ENCODE assay signal across 9 mouse cellular contexts in genomic region chr9:121458466-121458865, GRCm38 (mm10). TPM values are rescaled to one million over a fixed set of nuclear protein-coding genes. Genes with fewer than 3 reads are reported as not detected.
A peak's percentile ranks its signal among the peaks of the same experiment; 100 is the strongest.
DNase-seq lines count a peak whose midpoint lies in the region; ATAC-seq and TF ChIP-seq lines count a peak whose summit lies in the region.
"Had no signal": no experiment of that assay in that cellular context is flagged by ENCODE, and none has a peak within 500 bp of the region (broad histone marks: within the 10 kb centered on the region; RNA-seq: fewer than 3 reads in every experiment).

No protein-coding gene starts in this region.

- peaks cover 12% of the 10 kb centered on the region for H3K36me3 ChIP-seq in forebrain, embryonic 11.5 days (ENCODE audit: control insufficient read depth, insufficient read depth, low read length)
- peaks cover 22% of the 10 kb centered on the region for H3K36me3 ChIP-seq in forebrain, embryonic 16.5 days (ENCODE audit: control insufficient read depth, insufficient read depth)
- H3K36me3 ChIP-seq in midbrain, embryonic 11.5 days (ENCODE audit: control insufficient read depth, insufficient read depth, low read length), result peaks cover 23% of the 10 kb centered on the region
- H3K36me3 ChIP-seq in midbrain, embryonic 16.5 days (ENCODE audit: control insufficient read depth, insufficient read depth, low read length), result peaks cover 18% of the 10 kb centered on the region
- H3K36me3 ChIP-seq in lung, embryonic 14.5 days (ENCODE audit: insufficient read depth), result peaks cover 66% of the 10 kb centered on the region
- H3K36me3 ChIP-seq in stomach, postnatal 0 days (ENCODE audit: control insufficient read depth, insufficient read depth, low read length), result peaks cover 26% of the 10 kb centered on the region

- no peaks in the 10 kb centered on the region for H3K4me1 ChIP-seq in forebrain, embryonic 11.5 days (replicated peaks; ENCODE audit: control insufficient read depth, insufficient read depth, low read length)
- H3K4me1 ChIP-seq in forebrain, embryonic 16.5 days (replicated peaks; ENCODE audit: control insufficient read depth, insufficient read depth, low read length), result no peaks in the 10 kb centered on the region
- no peaks in the 10 kb centered on the region for H3K4me1 ChIP-seq in midbrain, embryonic 11.5 days (ENCODE audit: control insufficient read depth, insufficient read depth, low read length)
- no peaks in the 10 kb centered on the region for H3K4me1 ChIP-seq in midbrain, embryonic 16.5 days (ENCODE audit: control insufficient read depth, insufficient read depth, low read length)
- no peaks in the 10 kb centered on the region for H3K4me1 ChIP-seq in lung, embryonic 14.5 days (ENCODE audit: insufficient read depth)
- no peaks in the 10 kb centered on the region for H3K4me1 ChIP-seq in stomach, postnatal 0 days (replicated peaks; ENCODE audit: control insufficient read depth, insufficient read depth)

- DNase-seq in forebrain, embryonic 11.5 days (ENCODE audit: low spot score), result peak; percentile 79
- peak; percentile 92 for DNase-seq in midbrain, embryonic 11.5 days (ENCODE audit: low spot score, missing footprints)
- peak; percentile 57 to 71 for DNase-seq in adrenal gland, postnatal 36 days
- DNase-seq in lung, embryonic 14.5 days, result peak; percentile 71
- peak; percentile 73 for DNase-seq in stomach, postnatal 0 days (ENCODE audit: low spot score)

- H3K9ac ChIP-seq in forebrain, embryonic 11.5 days (ENCODE audit: low read length), result no peak overlapping the region
- no peak overlapping the region for H3K9ac ChIP-seq in forebrain, embryonic 16.5 days (replicated peaks; ENCODE audit: low read depth, low read length)
- no peak overlapping the region for H3K9ac ChIP-seq in midbrain, embryonic 11.5 days (ENCODE audit: low read length)
- no peak overlapping the region for H3K9ac ChIP-seq in midbrain, embryonic 16.5 days (ENCODE audit: low read depth, low read length)
- H3K9ac ChIP-seq in lung, embryonic 14.5 days, result no peak overlapping the region
- H3K9ac ChIP-seq in stomach, postnatal 0 days (ENCODE audit: low read length), result no peak overlapping the region

- no peaks in the 10 kb centered on the region for H3K27me3 ChIP-seq in forebrain, embryonic 11.5 days (ENCODE audit: control insufficient read depth, insufficient read depth, low read length)
- no peaks in the 10 kb centered on the region for H3K27me3 ChIP-seq in forebrain, embryonic 16.5 days (replicated peaks; ENCODE audit: control insufficient read depth, insufficient read depth, low read length)
- H3K27me3 ChIP-seq in midbrain, embryonic 11.5 days (ENCODE audit: control insufficient read depth, insufficient read depth, low read length), result no peaks in the 10 kb centered on the region
- H3K27me3 ChIP-seq in midbrain, embryonic 16.5 days (ENCODE audit: control insufficient read depth, insufficient read depth, low read depth, low read length), result no peaks in the 10 kb centered on the region
- H3K27me3 ChIP-seq in lung, embryonic 14.5 days (ENCODE audit: insufficient read depth, low read length), result no peaks in the 10 kb centered on the region
- H3K27me3 ChIP-seq in stomach, postnatal 0 days (ENCODE audit: control insufficient read depth, insufficient read depth, low read length), result no peaks in the 10 kb centered on the region

- no peak overlapping the region for H3K4me3 ChIP-seq in forebrain, embryonic 11.5 days (ENCODE audit: low read depth, low read length)
- H3K4me3 ChIP-seq in forebrain, embryonic 16.5 days (replicated peaks; ENCODE audit: low read length), result no peak overlapping the region
- no peak overlapping the region for H3K4me3 ChIP-seq in midbrain, embryonic 11.5 days (ENCODE audit: low read depth, low read length)
- H3K4me3 ChIP-seq in midbrain, embryonic 16.5 days (ENCODE audit: low read depth, low read length), result no peak overlapping the region
- no peak overlapping the region for H3K4me3 ChIP-seq in lung, embryonic 14.5 days (ENCODE audit: low read depth, low read length)
- H3K4me3 ChIP-seq in stomach, postnatal 0 days (ENCODE audit: low read depth, low read length), result no peak overlapping the region

- H3K27ac ChIP-seq in forebrain, embryonic 11.5 days (ENCODE audit: low read depth, low read length), result no peak overlapping the region
- no peak overlapping the region for H3K27ac ChIP-seq in forebrain, embryonic 16.5 days (ENCODE audit: low read length)
- no peak overlapping the region for H3K27ac ChIP-seq in midbrain, embryonic 11.5 days (ENCODE audit: low read depth, low read length)
- H3K27ac ChIP-seq in midbrain, embryonic 16.5 days (ENCODE audit: low read length), result no peak overlapping the region
- H3K27ac ChIP-seq in lung, embryonic 14.5 days (ENCODE audit: low read depth), result no peak overlapping the region
- no peak overlapping the region for H3K27ac ChIP-seq in stomach, postnatal 0 days (replicated peaks)

- TF ChIP-seq CTCF in lung, embryonic 14.5 days (IDR thresholded peaks at IDR 0.05; ENCODE audit: low read depth), result peak; percentile 81
- TF ChIP-seq CTCF in stomach, postnatal 0 days (IDR thresholded peaks at IDR 0.05; ENCODE audit: low read depth), result peak; percentile 88

- ATAC-seq in forebrain, embryonic 11.5 days (replicated peaks; ENCODE audit: low FRiP score), result no peak
- no peak for ATAC-seq in forebrain, embryonic 16.5 days
- ATAC-seq in midbrain, embryonic 11.5 days (ENCODE audit: low FRiP score), result no peak
- ATAC-seq in midbrain, embryonic 16.5 days, result no peak
- peak; percentile 70 for ATAC-seq in erythroblast, adult 5-6 weeks (replicated peaks; ENCODE audit: low FRiP score, poor library complexity, severe bottlenecking)
- ATAC-seq in lung, embryonic 14.5 days (ENCODE audit: insufficient read depth), result no peak
- ATAC-seq in stomach, postnatal 0 days (ENCODE audit: low FRiP score, low TSS enrichment), result 0 out of 2 replicates have a peak, but pooled peaks have one; percentile 16

- TF ChIP-seq EP300 in stomach, postnatal 0 days (optimal IDR thresholded peaks at IDR 0.05), result no peak

- H3K4me2 ChIP-seq in forebrain, embryonic 11.5 days (ENCODE audit: low read depth, low read length, severe bottlenecking), result no peak overlapping the region
- no peak overlapping the region for H3K4me2 ChIP-seq in forebrain, embryonic 16.5 days (ENCODE audit: low read length)
- no peak overlapping the region for H3K4me2 ChIP-seq in midbrain, embryonic 11.5 days
- no peak overlapping the region for H3K4me2 ChIP-seq in midbrain, embryonic 16.5 days (ENCODE audit: low read length)
- no peak overlapping the region for H3K4me2 ChIP-seq in lung, embryonic 14.5 days
- H3K4me2 ChIP-seq in stomach, postnatal 0 days (replicated peaks; ENCODE audit: low read depth), result no peak overlapping the region

- H3K9me3 ChIP-seq in forebrain, embryonic 11.5 days (ENCODE audit: control insufficient read depth, low read length), result no peaks in the 10 kb centered on the region
- H3K9me3 ChIP-seq in forebrain, embryonic 16.5 days (ENCODE audit: control insufficient read depth, low read length), result no peaks in the 10 kb centered on the region
- H3K9me3 ChIP-seq in midbrain, embryonic 11.5 days (ENCODE audit: control insufficient read depth, low read length), result no peaks in the 10 kb centered on the region
- no peaks in the 10 kb centered on the region for H3K9me3 ChIP-seq in midbrain, embryonic 16.5 days (replicated peaks; ENCODE audit: control insufficient read depth, low read length, poor library complexity, severe bottlenecking)
- H3K9me3 ChIP-seq in lung, embryonic 14.5 days (ENCODE audit: low read depth, low read length), result no peaks in the 10 kb centered on the region
- H3K9me3 ChIP-seq in stomach, postnatal 0 days (ENCODE audit: control insufficient read depth, low read length), result no peaks in the 10 kb centered on the region

- 31% methylated on average over 8 of the region's 8 CpGs for WGBS in forebrain, embryonic 11.5 days
- WGBS in forebrain, embryonic 16.5 days, result 27% methylated on average over 8 of the region's 8 CpGs
- 31% methylated on average over 8 of the region's 8 CpGs for WGBS in midbrain, embryonic 11.5 days
- 30% methylated on average over 8 of the region's 8 CpGs for WGBS in midbrain, embryonic 16.5 days
- 31% methylated on average over 8 of the region's 8 CpGs for WGBS in lung, embryonic 14.5 days
- 36% methylated on average over 8 of the region's 8 CpGs for WGBS in stomach, postnatal 0 days

RNA-seq across cellular contexts. Expression of gene Cck, which starts 37.0 kb away (rescaled TPM):
- 2.5 and 4.4 TPM in 2 replicates for polyA plus RNA-seq in forebrain, embryonic 11.5 days (2014; fragmentation: Nextera tagmentation; extraction: Ambion mirVana)
- polyA plus RNA-seq in forebrain, embryonic 16.5 days (2015; fragmentation: Nextera tagmentation; extraction: Ambion mirVana), result 26.4 and 60.5 TPM in 2 replicates
- polyA plus RNA-seq in midbrain, embryonic 11.5 days (2014; fragmentation: Nextera tagmentation; extraction: Ambion mirVana), result 8.7 and 8.8 TPM in 2 replicates
- 26.5 and 41.5 TPM in 2 replicates for polyA plus RNA-seq in midbrain, embryonic 16.5 days (2015; fragmentation: Nextera tagmentation; extraction: Ambion mirVana)
- total RNA-seq in adrenal gland, postnatal 36 days (2021), result under 1 TPM in 1 of 2 experiments, not detected in 1; 0.99 TPM
- not detected in 2 replicates for total RNA-seq in erythroblast, adult 5-6 weeks (2015; ENCODE audit: low replicate concordance)
- not detected in 2 replicates for total RNA-seq in erythroblast, adult 5-6 weeks (2017; ENCODE audit: low replicate concordance)
- polyA plus RNA-seq in lung, embryonic 14.5 days (2014; fragmentation: Nextera tagmentation; extraction: Ambion mirVana), result not detected in 2 replicates
- 2.4 and 2.5 TPM in 2 replicates for polyA plus RNA-seq in stomach, postnatal 0 days (2015; fragmentation: Nextera tagmentation; extraction: Ambion mirVana)
- total RNA-seq: neutrophil, adult 5-6 weeks had no signal

Comparison
In these comparisons a context has a peak if more than half of its experiments do, and no peak if none do; other contexts are left out.
1. ATAC-seq: peak in erythroblast, adult 5-6 weeks (single experiment) and stomach, postnatal 0 days (single experiment); none in forebrain, embryonic 11.5 days (single experiment), forebrain, embryonic 16.5 days (single experiment), midbrain, embryonic 11.5 days (single experiment), midbrain, embryonic 16.5 days (single experiment) and lung, embryonic 14.5 days (single experiment).
2. Peak in every context shown above with its lines, with median percentiles within 50 percentile points of each other: DNase-seq.